Mouse (Mus musculus): ENCODE measurements around the gene Scn3b.

Gene Scn3b

GRCm38 (mm10) chr9:40337131-40337820 is 68.3 kb downstream of the Scn3b start:
- WGBS = 27% methylated on average over 4 of the region's 4 CpGs

DNA sequence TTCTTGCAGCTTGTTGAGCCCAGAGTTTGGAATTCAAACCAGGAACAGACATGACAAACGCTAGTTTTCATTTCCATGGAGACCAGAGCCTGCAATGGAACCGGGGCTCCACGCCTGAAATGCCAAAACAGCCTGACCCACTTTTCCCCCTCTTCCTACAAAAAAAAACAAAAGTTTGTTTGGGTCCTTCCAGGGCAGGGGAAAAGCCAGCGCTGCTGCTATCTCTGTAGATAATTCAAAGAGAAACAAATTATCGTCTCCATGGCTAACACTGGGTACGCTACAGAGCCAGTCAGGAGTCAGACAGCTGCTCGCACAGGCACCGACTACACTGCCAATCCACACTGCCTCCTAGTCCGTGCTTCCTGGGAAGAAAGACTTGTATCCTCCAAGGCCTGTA is 70.6 kb downstream of the Scn3b start:
- WGBS = 17% methylated on average over 9 of the region's 9 CpGs

Measured in cerebral cortex, adult 2 months (tissue).